Mouse (Mus musculus) kidney, adult 9 months (tissue): Measurements from ENCODE around the gene Asb16.
"Not testable (repeated sequence)": the region's sequence is repeated elsewhere in the genome, so short reads cannot be mapped to it uniquely, and the experiment has no call there.

ENCODE experiments used
- DNase-seq: peaks from one replicate; pipeline ENCODE4 v3.0.0; 2022

Gene Asb16

GRCm38 (mm10) chr11:102244926-102245449, 23.6 kb upstream of the Asb16 start:
- DNase-seq, result no peak

GRCm38 (mm10) chr11:102245581-102246272, 22.8 kb upstream of the Asb16 start:
- DNase-seq, result no peak

- no peak for DNase-seq
Measured at GRCm38 (mm10) chr11:102246273-102246635, 22.3 kb upstream of the Asb16 start.

- DNase-seq, result no peak
Measured at GRCm38 (mm10) chr11:102246871-102247270, 21.7 kb upstream of the Asb16 start.

- DNase-seq, result peak; percentile 94
Measured at GRCm38 (mm10) chr11:102248630-102249230, 19.8 kb upstream of the Asb16 start, which contains the start of gene BC030867. Gene BC030867, plus strand, starts transcription at chr11:102248882.

- DNase-seq, result no peak
Measured at GRCm38 (mm10) chr11:102249351-102250090, 19.0 kb upstream of the Asb16 start.

GRCm38 (mm10) chr11:102257514-102257913, 11.0 kb upstream of the Asb16 start:
- DNase-seq, result no peak

GRCm38 (mm10) chr11:102258095-102258494, 10.4 kb upstream of the Asb16 start:
- DNase-seq, result no peak

- DNase-seq, result no peak
Measured at GRCm38 (mm10) chr11:102258521-102258920, 10.0 kb upstream of the Asb16 start.

- no peak for DNase-seq
Measured at GRCm38 (mm10) chr11:102263211-102263610, 5.3 kb upstream of the Asb16 start.

- no peak for DNase-seq
Measured at GRCm38 (mm10) chr11:102265816-102266215, 2.7 kb upstream of the Asb16 start.

- no peak for DNase-seq
Measured at GRCm38 (mm10) chr11:102266631-102267355, 1.8 kb upstream of the Asb16 start.

- peak; percentile 77 for DNase-seq
Measured at GRCm38 (mm10) chr11:102267480-102267879, 1.1 kb upstream of the Asb16 start.

- no peak for DNase-seq
Measured at GRCm38 (mm10) chr11:102276411-102276915, 7.9 kb downstream of the Asb16 start.

GRCm38 (mm10) chr11:102277754-102278153, 9.2 kb downstream of the Asb16 start:
- DNase-seq, result no peak

GRCm38 (mm10) chr11:102279595-102279994, 11.1 kb downstream of the Asb16 start:
- DNase-seq, result no peak

GRCm38 (mm10) chr11:102280267-102280666, 11.7 kb downstream of the Asb16 start:
- DNase-seq, result not testable (repeated sequence)

- DNase-seq, result no peak
Measured at GRCm38 (mm10) chr11:102283922-102284321, 15.4 kb downstream of the Asb16 start.

GRCm38 (mm10) chr11:102284501-102285094, 16.1 kb downstream of the Asb16 start, which contains the start of gene Tmub2:
Gene Tmub2, plus strand, starts transcription at chr11:102284931.
- DNase-seq, result peak; percentile 100

- DNase-seq, result no peak
Measured at GRCm38 (mm10) chr11:102285095-102285834, 16.7 kb downstream of the Asb16 start.

GRCm38 (mm10) chr11:102287485-102287884, 18.9 kb downstream of the Asb16 start:
- no peak for DNase-seq
